Mouse (Mus musculus) forelimb bud, embryonic 11.5 days (tissue): ENCODE measurements around the gene Ubash3a.

Experiments
- DNase-seq: peaks from one replicate; pipeline ENCODE4 v3.0.0-alpha.2; 2012; ENCODE audit warnings: low read depth, low spot score

Gene Ubash3a

GRCm38 (mm10) chr17:31279541-31279940 is 71.9 kb downstream of the Ubash3a start:
- no peak for DNase-seq

- no peak for DNase-seq
Measured at GRCm38 (mm10) chr17:31280269-31280668, 72.6 kb downstream of the Ubash3a start.

- DNase-seq = no peak
Measured at GRCm38 (mm10) chr17:31281830-31282686, 74.4 kb downstream of the Ubash3a start.

GRCm38 (mm10) chr17:31282687-31283053 is 75.0 kb downstream of the Ubash3a start:
- no peak for DNase-seq

GRCm38 (mm10) chr17:31285867-31286266 is 78.2 kb downstream of the Ubash3a start:
- no peak for DNase-seq

GRCm38 (mm10) chr17:31286492-31286891 is 78.8 kb downstream of the Ubash3a start, which contains the start of gene Slc37a1:
Gene Slc37a1 (plus strand): TSS chr17:31286792.
- no peak for DNase-seq

- no peak for DNase-seq
Measured at GRCm38 (mm10) chr17:31287216-31287615, 79.5 kb downstream of the Ubash3a start.

- DNase-seq = no peak
Measured at GRCm38 (mm10) chr17:31288999-31289726, 81.5 kb downstream of the Ubash3a start.

- DNase-seq = no peak
Measured at GRCm38 (mm10) chr17:31290311-31290710, 82.6 kb downstream of the Ubash3a start.

GRCm38 (mm10) chr17:31290859-31291258 is 83.2 kb downstream of the Ubash3a start:
- no peak for DNase-seq

- DNase-seq = no peak
Measured at GRCm38 (mm10) chr17:31294363-31295214, 86.9 kb downstream of the Ubash3a start.

- DNase-seq = no peak
Measured at GRCm38 (mm10) chr17:31295215-31295891, 87.7 kb downstream of the Ubash3a start.

- no peak for DNase-seq
Measured at GRCm38 (mm10) chr17:31295892-31296781, 88.5 kb downstream of the Ubash3a start.
